Mouse (Mus musculus) heart, adult 2 months (tissue): ENCODE data around the gene Gata1.

ENCODE experiments used
- CTCF ChIP-seq: fragments of 200-600 bp; IDR thresholded peaks from 2 replicates; pipeline ENCODE4 v1.8.1; 2022; ENCODE audit warnings: antibody characterized with exemption, mild to moderate bottlenecking, moderate library complexity
- EP300 ChIP-seq: fragments of 200-500 bp; IDR thresholded peaks from 2 replicates; pipeline ENCODE4 v1.6.1; 2011; ENCODE audit warnings: low read depth, low read length, control low read depth; ENCODE audit not compliant: insufficient read depth
- POLR2A ChIP-seq: fragments of 200-500 bp; IDR thresholded peaks from 2 replicates; pipeline ENCODE4 v1.6.1; 2011; ENCODE audit warnings: mild to moderate bottlenecking, low read depth, low read length, control low read depth; ENCODE audit not compliant: insufficient read depth

DNA sequence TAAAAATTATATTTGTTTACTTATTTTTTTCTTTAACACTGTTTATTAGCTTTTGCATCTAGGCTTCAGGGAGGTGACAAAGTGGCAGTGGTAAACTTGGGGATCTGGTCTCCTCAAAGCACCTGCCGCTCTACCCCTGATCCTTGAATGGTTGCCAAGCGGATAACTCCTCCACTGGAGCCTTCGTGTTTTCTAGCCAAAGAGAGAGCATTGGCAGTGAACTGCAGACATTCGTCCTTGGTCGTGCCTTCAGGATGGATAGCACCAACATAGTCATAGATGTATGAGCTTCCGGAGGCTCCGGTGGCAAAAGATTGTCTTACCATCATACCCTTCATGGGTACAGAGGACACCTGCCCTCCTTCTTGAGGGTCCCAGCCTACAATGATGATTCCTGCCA, 27.8 kb downstream of the Gata1 start:
- TF ChIP-seq CTCF (no peak), POLR2A (no peak), EP300 (no peak)
